Mouse (Mus musculus) cortical plate, adult 2 months (tissue): ENCODE data around the gene Gm49403.

Source experiments
- CTCF ChIP-seq: fragments of 200-500 bp; IDR thresholded peaks from 2 replicates; pipeline ENCODE4 v1.5.1; 2011; ENCODE audit warnings: mild to moderate bottlenecking, control low read depth, low read length; ENCODE audit not compliant: insufficient read depth; ENCODE audit errors: extremely low read depth
- POLR2A ChIP-seq: fragments of 200-500 bp; IDR thresholded peaks from 2 replicates; pipeline ENCODE4 v1.6.1; 2011; ENCODE audit warnings: mild to moderate bottlenecking, low read length, control low read depth; ENCODE audit not compliant: insufficient read depth; ENCODE audit errors: extremely low read depth

GRCm38 (mm10) chr19:8927891-8928525 is 44.3 kb downstream of the Gm49403 start:
- TF ChIP-seq CTCF, result no peak
- TF ChIP-seq POLR2A, result no peak
